Mouse (Mus musculus) heart, adult 18-20 months (tissue): Measurements from ENCODE around the gene Gm14190. TPM values are rescaled to one million over a fixed set of nuclear protein-coding genes. Genes with fewer than 3 reads are reported as not detected.
"Not testable (repeated sequence)": the region's sequence is repeated elsewhere in the genome, so short reads cannot be mapped to it uniquely, and the experiment has no call there.

ENCODE experiments used
- DNase-seq, 2 experiments: peaks; one replicate each; pipeline ENCODE4 v3.0.0; 2021 to 2022; ENCODE audit warnings: mixed read lengths in 1 of 2
- long read RNA-seq, 2 experiments: library from polyadenylated mRNA; stranded (forward); transcript quantifications; one replicate each; pipeline ENCODE4 v2.0.0; 2021
- total RNA-seq, 2 experiments: library from RNA; stranded (reverse); gene quantifications; 2 replicates each; pipeline ENCODE4 v1.2.3; 2021

The Gm14190 gene
- not detected for total RNA-seq
- long read RNA-seq, experiment 1, result 0 reads
- long read RNA-seq, experiment 2, result 0 reads

DNA sequence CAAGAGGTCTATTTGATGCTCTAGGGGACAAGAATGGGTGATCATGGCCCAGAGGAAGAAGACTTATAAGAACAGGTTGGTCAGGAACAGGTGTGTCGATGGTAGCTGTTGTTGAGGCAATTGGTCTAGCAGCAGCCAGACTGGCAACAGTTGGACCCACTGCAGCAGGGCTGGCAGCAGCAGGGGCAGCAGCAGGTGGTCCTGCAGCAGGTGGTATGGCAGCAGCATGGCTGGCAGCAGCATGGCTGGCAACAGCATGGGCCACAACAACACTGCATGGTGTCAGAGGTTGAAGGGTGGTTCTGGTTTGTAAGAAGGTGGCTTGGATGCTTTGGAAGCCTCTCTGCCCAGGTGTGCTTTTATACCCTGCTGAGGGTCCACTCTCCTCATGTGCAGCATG lies at the start of gene Gm14190:
Gm14190 (minus strand) TSS at position 278 of the 400 bp plus-strand sequence.
- DNase-seq, result no peak

DNA sequence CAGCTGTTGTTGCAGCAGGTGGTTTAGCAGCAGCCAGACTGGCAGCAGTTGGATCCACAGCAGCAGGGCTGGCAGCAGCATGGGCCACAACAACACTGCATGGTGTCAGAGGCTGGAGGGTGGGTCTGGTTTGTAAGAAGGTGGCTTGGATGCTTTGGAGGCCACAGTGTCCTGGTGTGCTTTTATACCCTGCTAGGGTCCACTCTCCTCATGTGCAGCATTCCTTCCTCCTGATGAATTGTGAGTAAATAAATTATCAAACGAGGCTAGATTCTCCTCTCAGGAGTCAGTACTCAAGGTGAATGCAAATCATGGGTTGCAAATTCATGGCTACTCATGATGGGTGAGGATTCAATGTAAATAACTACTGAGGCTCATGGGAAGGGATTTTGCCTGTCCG lies 43.6 kb upstream of the Gm14190 start, which contains the start of gene Gm14180:
Gm14180 (minus strand) TSS at position 101 of the 400 bp plus-strand sequence.
- DNase-seq, result no peak

DNA sequence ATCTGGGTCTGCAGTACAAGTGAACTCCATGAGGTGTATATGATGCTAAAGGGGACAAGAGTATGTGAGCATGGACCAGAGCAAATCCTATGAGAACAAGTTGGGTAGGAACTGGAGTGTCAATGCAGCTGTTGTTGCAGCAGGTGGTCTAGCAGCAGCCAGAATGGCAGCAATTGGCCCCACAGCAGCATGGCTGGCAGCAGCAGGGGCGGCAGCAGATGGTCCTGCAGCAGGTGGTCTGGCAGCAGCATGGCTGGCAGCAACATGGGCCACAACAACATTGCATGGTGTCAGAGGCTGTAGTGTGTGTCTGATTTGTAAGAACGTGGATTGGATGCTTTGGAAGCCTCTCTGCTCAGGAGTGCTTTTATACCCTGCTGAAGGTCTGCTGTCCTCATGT lies 33.5 kb upstream of the Gm14190 start:
- no peak for DNase-seq

DNA sequence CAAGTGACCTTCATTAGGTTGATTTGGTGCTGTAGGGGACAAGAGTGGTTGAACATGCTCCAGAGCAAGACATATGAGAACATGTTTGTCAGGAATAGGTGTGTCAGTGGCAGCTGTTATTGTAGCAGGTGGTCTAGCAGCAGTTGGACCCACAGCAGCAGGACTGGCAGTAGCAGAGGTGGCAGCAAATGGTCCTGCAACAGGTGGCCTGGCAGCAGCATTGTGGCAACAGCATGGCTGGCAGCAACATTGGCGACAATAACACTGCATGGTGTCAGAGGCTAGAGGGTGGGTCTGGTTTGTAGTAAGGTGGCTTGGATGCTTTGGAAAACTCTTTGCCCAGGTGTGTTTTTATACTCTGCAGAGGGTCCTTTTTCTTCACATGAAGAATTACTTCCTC lies 28.2 kb upstream of the Gm14190 start:
- DNase-seq, result no peak

DNA sequence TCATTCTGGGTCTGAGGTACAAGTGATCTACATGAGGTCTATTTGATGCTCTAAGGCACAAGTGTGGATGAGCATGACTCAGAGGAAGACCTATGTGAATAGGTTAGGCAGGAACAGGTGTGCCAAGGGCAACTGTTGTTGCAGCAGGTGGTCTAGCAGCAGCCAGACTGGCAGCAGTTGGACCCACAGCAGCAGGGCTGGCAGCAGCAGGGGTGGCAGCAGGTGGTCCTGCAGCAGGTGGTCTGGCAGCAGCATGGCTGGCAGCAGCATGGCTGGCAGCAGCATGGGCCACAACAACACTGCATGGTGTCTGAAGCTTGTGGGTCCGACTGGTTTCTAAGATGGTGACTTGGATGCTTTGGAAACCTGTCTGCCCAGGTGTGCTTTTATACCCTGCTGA lies 5.3 kb downstream of the Gm14190 start:
- DNase-seq, result not testable (repeated sequence)

DNA sequence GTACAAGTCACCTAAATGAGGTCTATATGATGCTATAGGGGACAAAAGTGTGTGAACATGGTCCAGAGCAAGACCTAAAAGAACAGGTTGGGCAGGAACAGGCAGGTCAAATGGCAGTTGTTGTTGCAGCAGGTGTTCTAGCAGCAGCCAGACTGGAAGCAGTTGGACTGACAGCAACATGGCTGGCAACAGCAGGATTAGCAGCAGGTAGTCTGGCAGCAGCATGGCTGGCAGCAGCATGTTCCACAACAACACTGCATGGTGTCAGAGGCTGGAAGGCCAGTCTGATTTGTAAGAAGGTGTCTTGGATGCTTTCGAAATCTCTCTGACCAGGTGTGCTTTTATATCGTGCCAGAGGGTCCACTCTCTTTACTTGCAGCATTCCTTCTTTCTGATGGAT lies 7.1 kb downstream of the Gm14190 start:
- no peak for DNase-seq

DNA sequence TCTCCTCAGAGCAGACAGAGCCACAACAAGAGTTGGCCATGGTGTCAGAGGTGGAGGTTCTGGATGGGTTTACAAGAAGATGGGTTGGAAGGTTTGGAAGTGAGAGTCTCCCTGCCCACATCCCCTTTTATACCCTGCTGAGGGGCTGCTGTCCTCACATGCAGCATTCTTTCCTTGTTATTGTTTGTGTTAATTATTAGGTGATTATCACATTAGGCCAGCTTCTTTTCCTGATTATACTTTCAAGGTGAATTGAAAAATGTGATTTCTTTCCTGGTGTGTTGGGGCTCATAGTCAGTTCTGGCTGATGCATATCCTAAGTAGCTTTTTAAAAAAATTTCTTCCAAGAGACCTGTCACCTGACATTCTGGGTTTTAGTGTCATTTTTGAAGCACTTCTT lies 24.7 kb downstream of the Gm14190 start, which contains the start of gene Krtap4-6:
Krtap4-6 (minus strand) TSS at position 101 of the 400 bp plus-strand sequence.
- no peak for DNase-seq

DNA sequence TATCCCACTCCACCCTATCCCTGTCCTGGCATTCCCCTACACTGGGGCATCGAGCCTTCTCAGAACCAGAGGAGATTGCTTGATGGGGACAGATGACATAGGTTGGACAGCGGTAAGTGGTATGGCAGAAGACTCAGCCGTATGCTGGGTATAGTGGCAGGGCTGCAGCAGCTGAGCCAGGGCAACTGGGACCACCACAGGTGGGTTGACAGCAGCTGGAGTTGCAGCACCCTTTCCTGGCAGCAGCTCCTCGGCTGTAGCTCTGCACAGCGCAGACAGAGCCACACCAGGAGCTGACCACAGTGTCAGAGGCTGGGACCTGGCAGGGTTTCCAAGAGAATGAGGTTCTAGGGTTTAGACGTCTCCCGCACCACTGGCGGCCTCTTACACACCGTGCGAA lies 27.7 kb downstream of the Gm14190 start:
- DNase-seq, result no peak

DNA sequence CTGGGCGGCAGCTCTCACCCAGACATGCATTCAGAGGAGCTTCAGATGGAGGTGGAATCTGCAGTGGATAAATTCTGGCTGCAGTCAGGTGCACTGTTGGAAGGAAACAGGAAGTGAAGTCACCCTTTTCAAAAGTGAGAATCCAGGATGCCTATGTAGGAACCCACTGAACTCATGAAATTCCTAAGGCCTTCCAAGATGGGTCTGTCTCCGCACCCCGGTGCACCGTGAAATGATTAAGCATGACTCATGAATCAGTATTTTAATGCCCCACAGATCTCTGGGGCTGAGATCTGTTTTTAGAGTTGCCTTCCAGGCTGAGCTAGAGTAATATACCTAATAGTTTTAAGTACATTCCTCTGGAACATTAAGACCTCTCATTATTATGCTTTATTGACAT lies 31.3 kb downstream of the Gm14190 start:
- no peak for DNase-seq

DNA sequence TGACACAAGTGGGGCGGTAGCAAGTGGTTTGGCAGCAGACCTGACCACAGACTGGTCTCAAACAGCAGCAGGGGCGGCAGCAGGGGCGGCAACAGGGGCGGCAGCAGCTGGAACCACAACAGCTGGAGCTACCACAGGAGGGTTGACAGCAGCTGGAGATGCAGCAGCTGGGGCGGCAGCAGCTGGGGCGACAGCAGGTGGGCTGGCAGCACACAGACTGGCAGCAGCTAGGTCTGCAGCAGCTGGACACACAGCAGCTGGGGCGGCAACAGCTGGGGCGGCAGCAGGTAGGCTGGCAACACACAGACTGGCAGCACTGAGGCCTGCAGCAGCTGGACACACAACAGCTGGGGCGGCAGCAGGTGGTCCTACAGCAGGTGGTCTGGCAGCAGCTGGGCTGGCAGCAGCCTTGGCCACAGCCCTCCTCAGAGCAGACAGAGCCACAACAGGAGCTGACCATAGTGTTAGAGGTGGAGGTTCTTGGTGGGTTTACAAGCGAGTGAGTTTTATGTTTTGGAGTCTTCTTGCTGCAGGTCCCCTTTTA lies 32.0 kb downstream of the Gm14190 start, which contains the start of gene Gm11563:
Gm11563 (minus strand) TSS at position 494 of the 544 bp plus-strand sequence.
- DNase-seq, result not testable (repeated sequence)

DNA sequence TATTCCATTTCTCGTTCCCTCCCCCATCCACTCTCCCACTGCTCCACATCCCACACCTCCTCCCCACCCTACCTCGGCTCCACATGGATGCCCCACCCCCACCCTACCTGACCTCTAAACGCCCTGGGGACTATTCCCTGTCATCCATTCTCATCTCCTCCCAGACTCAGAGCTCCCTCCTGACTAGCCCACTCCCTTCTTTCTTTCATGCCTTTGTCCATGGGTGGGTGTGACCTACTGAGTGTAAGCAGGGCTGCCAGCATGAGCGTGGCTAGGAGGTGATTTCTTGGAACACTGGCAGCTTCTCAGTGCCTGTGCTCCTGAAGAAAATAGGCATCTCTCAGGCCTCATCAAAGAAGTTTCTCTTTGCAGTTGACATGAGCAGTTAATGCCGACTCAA lies 33.5 kb downstream of the Gm14190 start:
- DNase-seq, result no peak

DNA sequence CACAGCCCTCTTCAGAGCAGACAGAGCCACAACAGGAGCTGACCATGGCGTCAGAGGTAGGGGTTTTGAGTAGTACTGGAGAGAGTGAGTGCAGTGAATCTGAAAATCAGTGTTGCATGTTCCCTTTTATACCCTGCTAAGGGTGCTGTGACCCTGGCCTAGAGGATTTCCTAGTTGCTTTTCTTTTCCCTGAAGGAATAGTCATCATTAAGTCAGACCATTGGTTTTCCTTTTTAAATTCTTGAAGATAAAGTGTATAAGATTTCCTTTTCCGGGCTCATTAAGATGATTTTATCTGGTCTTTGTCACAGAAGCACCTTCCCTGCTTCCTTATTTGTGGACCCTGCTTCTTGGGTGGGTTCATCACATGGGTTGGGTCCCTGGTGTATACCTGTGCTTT lies 40.4 kb downstream of the Gm14190 start, which contains the start of gene Gm11555:
Gm11555 (minus strand) TSS at position 101 of the 400 bp plus-strand sequence.
- DNase-seq, result no peak

DNA sequence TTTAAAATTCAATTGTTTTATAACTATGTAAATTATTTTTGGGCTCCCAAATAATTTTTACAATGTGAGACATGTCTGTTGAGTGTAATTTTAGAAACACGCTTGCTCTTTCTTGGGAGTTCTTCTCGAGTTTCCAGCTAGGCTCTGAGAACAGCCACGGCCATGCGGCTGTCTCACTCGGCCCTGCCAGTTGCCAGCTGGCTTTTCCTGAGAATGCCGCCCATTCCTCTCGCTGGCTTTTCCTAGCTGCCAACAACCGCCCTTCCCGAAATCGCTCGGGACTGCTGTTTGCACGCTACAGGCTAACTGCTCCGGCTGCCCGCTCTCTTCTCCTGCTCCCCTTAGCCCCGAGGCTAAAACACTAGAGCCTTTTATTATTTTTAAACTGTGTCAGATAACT lies 44.1 kb downstream of the Gm14190 start:
- no peak for DNase-seq

DNA sequence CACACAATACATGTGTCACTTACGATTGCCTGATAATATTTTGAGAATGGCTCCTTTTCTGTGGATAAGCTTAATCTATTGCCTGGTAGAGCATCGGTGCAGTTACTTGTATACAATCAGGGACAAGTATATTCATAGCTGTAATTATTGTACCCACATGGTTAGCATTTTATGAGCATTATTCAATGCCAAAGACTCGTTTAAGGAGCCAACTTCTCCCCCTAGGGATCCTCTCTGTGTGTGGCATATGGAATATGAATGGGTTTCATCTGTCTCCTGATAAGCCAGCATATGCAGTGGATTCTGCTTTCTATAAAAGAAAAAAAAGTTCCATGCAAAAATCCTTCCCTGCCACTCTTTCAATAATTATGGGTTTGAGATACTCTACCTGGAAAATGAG lies 46.2 kb downstream of the Gm14190 start:
- DNase-seq, result no peak

DNA sequence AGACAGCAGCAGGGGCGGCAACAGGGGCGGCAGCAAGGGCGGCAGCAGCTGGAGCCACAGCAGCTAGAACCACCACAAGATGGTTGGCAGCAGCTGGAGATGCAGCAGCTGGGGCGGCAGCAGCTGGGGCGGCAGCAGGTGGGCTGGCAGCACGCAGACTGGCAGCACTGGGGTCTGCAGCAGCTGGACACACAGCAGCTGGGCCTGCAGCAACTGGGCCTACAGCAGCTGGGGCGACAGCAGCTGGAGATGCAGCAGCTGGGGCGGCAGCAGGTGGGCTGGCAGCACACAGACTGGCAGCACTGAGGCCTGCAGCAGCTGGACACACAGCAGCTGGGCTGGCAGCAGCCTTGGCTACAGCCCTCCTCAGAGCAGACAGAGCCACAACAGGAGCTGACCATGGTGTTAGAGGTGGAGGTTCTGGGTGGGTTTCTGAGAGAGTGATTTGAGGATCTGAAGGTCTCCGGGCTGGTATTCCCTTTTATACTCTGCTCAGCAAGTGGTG lies 46.9 kb downstream of the Gm14190 start, which contains the start of gene Krtap4-7:
Krtap4-7 (minus strand) TSS at position 455 of the 505 bp plus-strand sequence.
- DNase-seq, result not testable (repeated sequence)

DNA sequence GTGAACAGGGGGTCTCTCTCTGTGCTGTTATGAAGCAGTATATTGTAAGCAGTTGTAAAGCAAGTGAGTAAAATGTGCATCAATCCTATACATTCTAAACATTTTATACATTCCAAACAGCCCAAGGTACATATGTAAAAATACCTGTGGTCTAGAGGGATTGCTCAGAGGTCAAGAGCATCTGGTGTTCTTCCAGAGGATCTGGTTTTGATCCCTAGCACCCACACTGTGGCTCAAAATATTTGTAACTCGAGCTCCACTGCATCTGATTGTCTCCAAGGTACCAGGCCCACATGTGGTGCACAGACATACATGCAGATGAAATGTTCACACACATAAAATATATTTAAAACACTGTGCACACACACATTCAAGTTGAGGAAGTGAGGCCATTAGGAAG lies 49.6 kb downstream of the Gm14190 start:
- DNase-seq, result no peak

Other genes starting within 250 kb of the Gm14190 start
- under 1 TPM in 1 of 2 experiments, not detected in 1; 0.31 TPM for gene Krt23, start 197.6 kb downstream of the Gm14190 start, total RNA-seq
- not detected for gene Krt39, start 169.4 kb downstream of the Gm14190 start, total RNA-seq
- not detected for gene Krt40, start 147.6 kb downstream of the Gm14190 start, total RNA-seq
- gene Krtap3-3, start 139.9 kb downstream of the Gm14190 start, total RNA-seq, result not detected
- gene Krtap3-2, start 133.9 kb downstream of the Gm14190 start, total RNA-seq, result not detected
- not detected for gene Gm11939, start 131.3 kb downstream of the Gm14190 start, total RNA-seq
- gene Krtap3-1, start 124.1 kb downstream of the Gm14190 start, total RNA-seq, result not detected
- gene Krtap1-5, start 109.7 kb downstream of the Gm14190 start, total RNA-seq, result not detected
- not detected for gene Krtap1-4, start 107.1 kb downstream of the Gm14190 start, total RNA-seq
- not detected for gene Krtap1-3, start 99.4 kb downstream of the Gm14190 start, total RNA-seq
- gene Krtap9-3, start 92.6 kb downstream of the Gm14190 start, total RNA-seq, result not detected
- gene Gm11938, start 87.4 kb downstream of the Gm14190 start, total RNA-seq, result not detected
- not detected for gene Gm11937, start 80.6 kb downstream of the Gm14190 start, total RNA-seq
- not detected for gene Krtap2-4, start 75.9 kb downstream of the Gm14190 start, total RNA-seq
- not detected for gene Gm11562, start 70.3 kb downstream of the Gm14190 start, total RNA-seq
- gene Krtap4-1, start 62.5 kb downstream of the Gm14190 start, total RNA-seq, result not detected
- not detected for gene Krtap4-2, start 55.7 kb downstream of the Gm14190 start, total RNA-seq
- not detected for gene Krtap4-7, start 46.7 kb downstream of the Gm14190 start, total RNA-seq
- not detected for gene Gm11555, start 40.5 kb downstream of the Gm14190 start, total RNA-seq
- not detected for gene Gm11563, start 31.8 kb downstream of the Gm14190 start, total RNA-seq
- not detected for gene Krtap4-6, start 24.8 kb downstream of the Gm14190 start, total RNA-seq
- gene Gm14180, start 43.5 kb upstream of the Gm14190 start, total RNA-seq, result not detected
- not detected for gene Gm11595, start 82.2 kb upstream of the Gm14190 start, total RNA-seq
- gene Krtap4-8, start 90.0 kb upstream of the Gm14190 start, total RNA-seq, result not detected
- not detected for gene Krtap4-9, start 94.5 kb upstream of the Gm14190 start, total RNA-seq
- gene Gm11596, start 102.7 kb upstream of the Gm14190 start, total RNA-seq, result not detected
- not detected for gene Gm11569, start 108.2 kb upstream of the Gm14190 start, total RNA-seq
- not detected for gene Gm11554, start 113.7 kb upstream of the Gm14190 start, total RNA-seq
- gene Krtap4-13, start 119.2 kb upstream of the Gm14190 start, total RNA-seq, result not detected
- not detected for gene Gm11564, start 124.9 kb upstream of the Gm14190 start, total RNA-seq
- not detected for gene 2300003K06Rik, start 147.3 kb upstream of the Gm14190 start, total RNA-seq
- not detected for gene Krtap4-16, start 160.9 kb upstream of the Gm14190 start, total RNA-seq
- gene Gm11568, start 167.2 kb upstream of the Gm14190 start, total RNA-seq, result not detected
- not detected for gene Gm11559, start 173.7 kb upstream of the Gm14190 start, total RNA-seq
- gene Krtap9-1, start 182.6 kb upstream of the Gm14190 start, total RNA-seq, result not detected
- not detected for gene Gm11567, start 188.4 kb upstream of the Gm14190 start, total RNA-seq
- not detected for gene Krtap31-1, start 217.2 kb upstream of the Gm14190 start, total RNA-seq
- not detected for gene Gm11565, start 224.0 kb upstream of the Gm14190 start, total RNA-seq
- not detected for gene Krtap31-2, start 245.6 kb upstream of the Gm14190 start, total RNA-seq